8 mouse cellular contexts compared by ENCODE assay signal in genomic region chr13:23412630-23413521, GRCm38 (mm10). TPM values are rescaled to one million over a fixed set of nuclear protein-coding genes. Genes with fewer than 3 reads are reported as not detected.
DNase-seq lines count a peak whose midpoint lies in the region; ATAC-seq and TF ChIP-seq lines count a peak whose summit lies in the region.

No protein-coding gene starts in this region.

- no peak for DNase-seq in heart, postnatal 14 days
- peak; percentile 76 for DNase-seq in NIH3T3 (ENCODE audit: low read depth)
- peak; percentile 85 for DNase-seq in embryonic facial prominence, embryonic 11.5 days (ENCODE audit: low spot score)
- peak; percentile 99 for DNase-seq in hindlimb bud, embryonic 11.5 days (ENCODE audit: extremely low spot score, low read depth, low spot score)
- DNase-seq in liver, embryonic 14.5 days (ENCODE audit: low read depth in 3 of 3, low spot score in 3 of 3) = peak; percentile 70 to 76 (median 73)
- DNase-seq in right cerebral cortex, postnatal 25 days = peak; percentile 65

- 0 out of 2 replicates have a peak, but pooled peaks have one; percentile 45 for ATAC-seq in heart, embryonic 12.5 days (ENCODE audit: insufficient number of reproducible peaks, low FRiP score)
- peak; percentile 69; the same call in 1 of the 2 replicates for ATAC-seq in embryonic facial prominence, embryonic 11.5 days (replicated peaks; ENCODE audit: insufficient number of reproducible peaks, low FRiP score, low TSS enrichment, low read depth)
- peak; percentile 84 for ATAC-seq in liver, embryonic 14.5 days (ENCODE audit: insufficient read depth)
- ATAC-seq in monocyte, adult 5-6 weeks (replicated peaks; ENCODE audit: insufficient number of reproducible peaks, low FRiP score, low TSS enrichment, poor library complexity, severe bottlenecking) = no peak

- H3K4me2 ChIP-seq in heart, embryonic 12.5 days = peak overlapping the region; percentile 71
- peak overlapping the region; percentile 67 for H3K4me2 ChIP-seq in embryonic facial prominence, embryonic 11.5 days (ENCODE audit: low read depth, low read length)
- H3K4me2 ChIP-seq in liver, embryonic 14.5 days (ENCODE audit: low read depth) = peak overlapping the region; percentile 85

- H3K36me3 ChIP-seq in heart, embryonic 12.5 days = no peaks in the 10 kb centered on the region
- H3K36me3 ChIP-seq in embryonic facial prominence, embryonic 11.5 days (replicated peaks; ENCODE audit: control insufficient read depth, insufficient read depth, low read depth, low read length) = no peaks in the 10 kb centered on the region
- no peaks in the 10 kb centered on the region for H3K36me3 ChIP-seq in liver, embryonic 14.5 days (replicated peaks; ENCODE audit: control insufficient read depth, insufficient read depth, low read depth)

- peaks cover 10% of the 10 kb centered on the region for H3K27me3 ChIP-seq in heart, embryonic 12.5 days (replicated peaks)
- no peaks in the 10 kb centered on the region for H3K27me3 ChIP-seq in embryonic facial prominence, embryonic 11.5 days (ENCODE audit: control insufficient read depth, insufficient read depth, low read length)
- H3K27me3 ChIP-seq in liver, embryonic 14.5 days (ENCODE audit: control insufficient read depth, insufficient read depth, low read length) = no peaks in the 10 kb centered on the region

- TF ChIP-seq CTCF in liver, embryonic 14.5 days (IDR thresholded peaks at IDR 0.05; ENCODE audit: low read depth) = no peak

- WGBS in heart, embryonic 12.5 days = 2% methylated on average over 28 of the region's 28 CpGs
- 2% methylated on average over 28 of the region's 28 CpGs for WGBS in embryonic facial prominence, embryonic 11.5 days
- WGBS in liver, embryonic 14.5 days (ENCODE audit: insufficient replicate concordance) = under 1% methylated on average over 28 of the region's 28 CpGs

- H3K4me1 ChIP-seq in heart, embryonic 12.5 days (replicated peaks) = peaks cover 10% of the 10 kb centered on the region
- no peaks in the 10 kb centered on the region for H3K4me1 ChIP-seq in embryonic facial prominence, embryonic 11.5 days (ENCODE audit: control insufficient read depth, insufficient read depth, low read length)
- H3K4me1 ChIP-seq in liver, embryonic 14.5 days (replicated peaks; ENCODE audit: control insufficient read depth in 2 of 2, insufficient read depth in 2 of 2, low read length in 1 of 2) = peaks cover 0 to 7% of the 10 kb centered on the region in 2 experiments; a peak in 3 of 4 replicates

- H3K27ac ChIP-seq in heart, embryonic 12.5 days (ENCODE audit: poor library complexity, severe bottlenecking) = no peak overlapping the region
- no peak overlapping the region for H3K27ac ChIP-seq in embryonic facial prominence, embryonic 11.5 days (replicated peaks; ENCODE audit: low read depth, low read length)
- no peak overlapping the region for H3K27ac ChIP-seq in liver, embryonic 14.5 days

- H3K9me3 ChIP-seq in heart, embryonic 12.5 days (replicated peaks) = no peaks in the 10 kb centered on the region
- H3K9me3 ChIP-seq in embryonic facial prominence, embryonic 11.5 days (replicated peaks; ENCODE audit: control insufficient read depth, low read length) = no peaks in the 10 kb centered on the region
- no peaks in the 10 kb centered on the region for H3K9me3 ChIP-seq in liver, embryonic 14.5 days (ENCODE audit: control insufficient read depth, low read length)

- TF ChIP-seq EP300 in liver, embryonic 14.5 days (IDR thresholded peaks at IDR 0.05; ENCODE audit: low read depth) = no peak

- H3K4me3 ChIP-seq in heart, embryonic 12.5 days = peak overlapping the region; percentile 48
- peak overlapping the region; percentile 35 for H3K4me3 ChIP-seq in embryonic facial prominence, embryonic 11.5 days (ENCODE audit: low read depth, low read length)
- H3K4me3 ChIP-seq in liver, embryonic 14.5 days (ENCODE audit: insufficient read depth in 1 of 2, low read depth in 2 of 2, low read length in 2 of 2) = peak overlapping the region; percentile 57 to 63

- intact Hi-C loops in heart, postnatal 14 days (cut with DNase I) = no loop called here

- H3K9ac ChIP-seq in heart, embryonic 12.5 days = peak overlapping the region; percentile 54; the same call in 1 of the 2 replicates
- peak overlapping the region; percentile 26; the same call in 1 of the 2 replicates for H3K9ac ChIP-seq in embryonic facial prominence, embryonic 11.5 days (replicated peaks; ENCODE audit: low read length)
- peak overlapping the region; percentile 60 for H3K9ac ChIP-seq in liver, embryonic 14.5 days (replicated peaks)

RNA-seq across cellular contexts. Expression of gene Abt1, which starts 10.8 kb away (rescaled TPM):
- 8.1 and 8.9 TPM in 2 replicates for polyA plus RNA-seq in heart, embryonic 12.5 days (2016; fragmentation: Nextera tagmentation; extraction: Ambion mirVana)
- 1 to 10 TPM; 4.5 to 5.0 TPM for total RNA-seq in heart, postnatal 14 days (2021)
- 15.0 and 16.2 TPM in 2 replicates for polyA plus RNA-seq in embryonic facial prominence, embryonic 11.5 days (2014; fragmentation: Nextera tagmentation; extraction: Ambion mirVana)
- polyA plus RNA-seq in liver, embryonic 14.5 days (2012; rRNA removed) = 2.4 and 4.0 TPM in 2 replicates
- 5.2 and 5.3 TPM in 2 replicates for polyA plus RNA-seq in liver, embryonic 14.5 days (2014; fragmentation: Nextera tagmentation; extraction: Ambion mirVana)
- total RNA-seq in monocyte, adult 5-6 weeks (2017) = 12.1 to 15.9 TPM (median 13.2 TPM) in 3 replicates

RNA-seq across cellular contexts. Expression of gene Zfp322a, which starts 43.9 kb away (rescaled TPM):
- 43.0 and 46.7 TPM in 2 replicates for polyA plus RNA-seq in heart, embryonic 12.5 days (2016; fragmentation: Nextera tagmentation; extraction: Ambion mirVana)
- 10 to 100 TPM; 18.8 to 21.7 TPM for total RNA-seq in heart, postnatal 14 days (2021)
- 72.4 and 76.2 TPM in 2 replicates for polyA plus RNA-seq in embryonic facial prominence, embryonic 11.5 days (2014; fragmentation: Nextera tagmentation; extraction: Ambion mirVana)
- 3.0 and 5.4 TPM in 2 replicates for polyA plus RNA-seq in liver, embryonic 14.5 days (2012; rRNA removed)
- 11.9 and 12.5 TPM in 2 replicates for polyA plus RNA-seq in liver, embryonic 14.5 days (2014; fragmentation: Nextera tagmentation; extraction: Ambion mirVana)
- 27.6 to 70.6 TPM (median 42.7 TPM) in 3 replicates for total RNA-seq in monocyte, adult 5-6 weeks (2017)

RNA-seq across cellular contexts. Expression of gene Btn1a1, which starts 52.8 kb away (rescaled TPM):
- 2.6 and 2.9 TPM in 2 replicates for polyA plus RNA-seq in heart, embryonic 12.5 days (2016; fragmentation: Nextera tagmentation; extraction: Ambion mirVana)
- total RNA-seq in heart, postnatal 14 days (2021) = not detected
- polyA plus RNA-seq in embryonic facial prominence, embryonic 11.5 days (2014; fragmentation: Nextera tagmentation; extraction: Ambion mirVana) = 0.24 and 0.35 TPM in 2 replicates
- polyA plus RNA-seq in liver, embryonic 14.5 days (2012; rRNA removed) = 1.5 and 2.1 TPM in 2 replicates
- 1.5 and 1.8 TPM in 2 replicates for polyA plus RNA-seq in liver, embryonic 14.5 days (2014; fragmentation: Nextera tagmentation; extraction: Ambion mirVana)
- not detected in 3 replicates for total RNA-seq in monocyte, adult 5-6 weeks (2017)

Comparison
In these comparisons a context has a peak if more than half of its experiments do, and no peak if none do; other contexts are left out.
1. DNase-seq: peak in NIH3T3 (single experiment), embryonic facial prominence, embryonic 11.5 days (single experiment), hindlimb bud, embryonic 11.5 days (single experiment), liver, embryonic 14.5 days (3 of 3) and right cerebral cortex, postnatal 25 days (single experiment); none in heart, postnatal 14 days (0 of 2).
2. Peak in every context shown above with its lines, with median percentiles within 50 percentile points of each other: H3K4me2 ChIP-seq, H3K4me3 ChIP-seq and H3K9ac ChIP-seq.